Comparison of ENCODE assay signal across 40 mouse cellular contexts in the genomic region with DNA sequence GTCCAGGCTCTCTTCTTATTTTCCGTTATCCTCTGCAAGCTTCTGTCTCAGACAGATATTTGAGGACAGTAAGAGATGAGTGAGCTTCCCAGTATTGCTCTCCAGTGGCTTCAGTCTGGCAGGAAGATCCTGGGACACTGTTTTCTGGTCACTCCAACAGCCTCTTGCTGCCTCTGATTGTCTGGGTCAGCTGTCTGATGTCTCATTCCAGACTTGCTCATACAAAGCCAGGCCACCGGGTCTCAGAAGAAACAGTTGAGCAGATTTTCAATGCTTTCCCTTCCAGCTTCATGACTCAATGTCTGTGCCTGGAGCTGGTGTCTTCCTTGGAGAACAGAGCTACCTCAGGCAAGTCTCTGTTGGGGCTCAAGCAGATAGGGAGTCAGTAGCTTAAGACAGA. TPM values are rescaled to one million over a fixed set of nuclear protein-coding genes. Genes with fewer than 3 reads are reported as not detected.
"Had no signal": no experiment of that assay in that cellular context is flagged by ENCODE, and none has a peak within 500 bp of the region (broad histone marks: within the 10 kb centered on the region; RNA-seq: fewer than 3 reads in every experiment).

No protein-coding gene starts in this region.

- DNase-seq: gastrocnemius, adult 2 months; heart, adult 2 months; heart, postnatal 10 days; heart, postnatal 4 days; kidney, adult 18-20 months; kidney, adult 9 months; kidney, postnatal 14 days; kidney, postnatal 36 days; layer of hippocampus, adult 9-11 months; layer of hippocampus, postnatal 36 days; left cerebral cortex, postnatal 4 days had no signal

- H3K9me3 ChIP-seq: heart, embryonic 10.5 days; heart, embryonic 12.5 days; intestine, embryonic 15.5 days; kidney, embryonic 15.5 days; limb, embryonic 13.5 days; limb, embryonic 15.5 days; liver, embryonic 12.5 days had no signal

- H3K36me3 ChIP-seq: heart, embryonic 10.5 days; heart, embryonic 12.5 days; intestine, embryonic 15.5 days; kidney, embryonic 15.5 days; limb, embryonic 13.5 days; limb, embryonic 15.5 days; liver, embryonic 12.5 days had no signal

- H3K4me3 ChIP-seq: gastrocnemius, adult 2 months; heart, adult 2 months; heart, embryonic 10.5 days; heart, embryonic 12.5 days; intestine, embryonic 15.5 days; kidney, embryonic 15.5 days; limb, embryonic 13.5 days; limb, embryonic 15.5 days; liver, embryonic 12.5 days had no signal

- H3K4me1 ChIP-seq: heart, embryonic 10.5 days; heart, embryonic 12.5 days; intestine, embryonic 15.5 days; kidney, embryonic 15.5 days; liver, embryonic 12.5 days had no signal

- ATAC-seq: hindbrain, embryonic 16.5 days; inflammation-experienced regulatory T-cells, adult 6 months; intestine, embryonic 15.5 days; intestine, postnatal 0 days; liver, embryonic 12.5 days had no signal

- H3K27ac ChIP-seq: gastrocnemius, adult 2 months; heart, adult 2 months; heart, embryonic 10.5 days; hindbrain, embryonic 14.5 days; intestine, embryonic 15.5 days; kidney, embryonic 15.5 days; kidney, postnatal 0 days; limb, embryonic 13.5 days; limb, embryonic 15.5 days; liver, embryonic 12.5 days; liver, embryonic 14.5 days had no signal

- H3K4me2 ChIP-seq: heart, embryonic 12.5 days; hindbrain, embryonic 14.5 days; intestine, embryonic 15.5 days; kidney, embryonic 15.5 days; limb, embryonic 13.5 days; limb, embryonic 15.5 days; liver, embryonic 12.5 days had no signal

- H3K9ac ChIP-seq: heart, embryonic 12.5 days; hindbrain, embryonic 14.5 days; intestine, embryonic 15.5 days; kidney, embryonic 15.5 days; limb, embryonic 13.5 days; limb, embryonic 15.5 days; liver, embryonic 12.5 days; liver, embryonic 14.5 days had no signal

RNA-seq across cellular contexts. Expression of a gene that starts 39.1 kb away (rescaled TPM):
- total RNA-seq: gastrocnemius, adult 2 months; gastrocnemius, postnatal 4 days; granulocyte monocyte progenitor cell, adult 5-6 weeks; heart, adult 2 months; heart, postnatal 10 days; heart, postnatal 25 days; heart, postnatal 4 days; layer of hippocampus, adult 18-20 months; layer of hippocampus, postnatal 14 days; layer of hippocampus, postnatal 36 days; left cerebral cortex, adult 18-20 months; left cerebral cortex, adult 8-10 months; left cerebral cortex, postnatal 10 days; left cerebral cortex, postnatal 25 days; left cerebral cortex, postnatal 4 days; liver, adult 2 months had no signal
- polyA plus RNA-seq: frontal cortex, adult 2 months; heart, embryonic 10.5 days; heart, embryonic 12.5 days; heart, embryonic 14.5 days; heart, embryonic 16.5 days; hindbrain, embryonic 11.5 days; hindbrain, embryonic 14.5 days; hindbrain, embryonic 16.5 days; inflammation-experienced regulatory T-cells, adult 6 months; intestine, embryonic 15.5 days; intestine, postnatal 0 days; kidney, embryonic 15.5 days; kidney, postnatal 0 days; large intestine, adult 2 months; limb, embryonic 11.5 days; limb, embryonic 13.5 days; limb, embryonic 15.5 days; liver, adult 2 months; liver, embryonic 12.5 days; liver, embryonic 14.5 days had no signal
